Mouse (Mus musculus): ENCODE measurements at regions not wholly inside any gene's neighbourhood (a gene's known extent, or its start where the extent isn't known, plus 50 kb on each side); places are given as distances from the start of the nearest gene placed in this dataset.

DNA sequence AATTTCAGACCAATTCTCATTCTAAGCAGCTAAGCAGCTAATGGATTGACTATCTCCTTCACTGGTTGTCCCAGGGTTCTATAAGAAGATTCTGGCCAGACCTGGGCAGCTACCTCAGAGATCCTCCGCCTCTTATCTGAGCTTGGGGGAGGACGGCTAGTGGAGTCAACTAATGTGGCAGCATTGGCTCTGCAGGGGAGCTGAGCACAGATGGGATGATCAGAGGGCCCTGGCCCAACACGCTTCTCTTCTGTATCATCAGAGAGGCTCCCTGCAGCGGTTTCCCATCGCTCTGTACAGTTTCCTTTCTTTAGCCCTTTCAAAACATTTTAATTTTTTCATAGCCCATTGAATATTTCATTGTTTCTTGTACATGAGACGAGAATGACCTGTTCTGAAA lies 245.9 kb upstream of the Pcsk5 start:
- Histone ChIP-seq H3K27me3 (replicated peaks; ENCODE audit: control insufficient read depth, insufficient read depth, low read length) (no peaks in the 10 kb centered on the region), H3K9me3 (ENCODE audit: control insufficient read depth) (no peaks in the 10 kb centered on the region), H3K36me3 (ENCODE audit: control insufficient read depth, insufficient read depth) (no peaks in the 10 kb centered on the region), H3K4me1 (replicated peaks; ENCODE audit: control insufficient read depth, insufficient read depth, low read length) (no peaks in the 10 kb centered on the region), H3K4me3 (ENCODE audit: low read depth, low read length) (no peak overlapping the region), H3K27ac (ENCODE audit: low read depth, low read length) (no peak overlapping the region), H3K9ac (ENCODE audit: low read depth, low read length) (no peak overlapping the region), H3K4me2 (replicated peaks; ENCODE audit: low read depth) (no peak overlapping the region)
- TF ChIP-seq CTCF (IDR thresholded peaks at IDR 0.05; ENCODE audit: low read depth) = no peak
- 80% methylated on average over 6 of the region's 6 CpGs for whole genome bisulfite sequencing
- ATAC-seq = no peak

GRCm38 (mm10) chr19:18068919-18069318 lies 231.5 kb upstream of the Pcsk5 start:
- 48% methylated on average over 5 of the region's 5 CpGs for WGBS
- no peak for TF ChIP-seq CTCF (IDR thresholded peaks at IDR 0.05; ENCODE audit: low read depth)
- H3K9ac ChIP-seq (ENCODE audit: low read depth, low read length) = no peak overlapping the region
- H3K4me2 ChIP-seq (replicated peaks; ENCODE audit: low read depth) = no peak overlapping the region
- H3K4me3 ChIP-seq (ENCODE audit: low read depth, low read length) = no peak overlapping the region
- H3K9me3 ChIP-seq (ENCODE audit: control insufficient read depth) = no peaks in the 10 kb centered on the region
- no peaks in the 10 kb centered on the region for H3K27me3 ChIP-seq (replicated peaks; ENCODE audit: control insufficient read depth, insufficient read depth, low read length)
- H3K27ac ChIP-seq (ENCODE audit: low read depth, low read length) = no peak overlapping the region
- no peak for ATAC-seq
- no peaks in the 10 kb centered on the region for H3K36me3 ChIP-seq (ENCODE audit: control insufficient read depth, insufficient read depth)
- no peaks in the 10 kb centered on the region for H3K4me1 ChIP-seq (replicated peaks; ENCODE audit: control insufficient read depth, insufficient read depth, low read length)

DNA sequence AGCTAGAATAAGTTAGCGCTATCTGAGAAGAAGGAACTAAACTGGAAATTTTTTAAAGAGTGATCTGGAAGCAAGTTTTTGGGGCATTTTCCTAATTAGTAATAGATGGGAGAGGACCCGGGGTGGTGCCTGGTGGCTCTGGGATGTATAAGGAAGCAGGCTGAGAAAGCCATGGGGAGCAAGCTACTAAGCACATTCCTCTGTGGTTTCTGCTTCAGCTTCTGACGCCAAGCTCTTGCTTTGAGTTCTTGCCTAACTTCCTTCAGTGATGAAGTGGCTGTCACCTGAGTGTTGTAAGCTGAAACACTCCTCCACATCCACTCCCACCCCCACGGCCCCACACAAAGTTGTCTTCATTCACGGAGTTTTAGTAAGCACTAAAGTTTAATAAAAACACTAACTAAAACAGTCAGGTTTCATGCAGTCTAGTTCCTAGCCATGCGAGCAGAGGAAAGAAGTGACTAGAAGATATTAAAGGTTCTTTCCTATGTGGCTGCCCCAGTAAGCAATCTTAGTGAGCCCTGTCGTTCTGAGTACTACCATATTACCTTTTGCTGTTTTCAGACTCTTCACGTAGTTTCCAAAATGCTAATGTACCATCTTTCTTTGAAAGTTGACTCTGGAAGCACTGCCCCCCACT lies 230.5 kb upstream of the Pcsk5 start:
- 75% methylated on average over 8 of the region's 8 CpGs for WGBS
- no peak overlapping the region for H3K9ac ChIP-seq (ENCODE audit: low read depth, low read length)
- no peaks in the 10 kb centered on the region for H3K9me3 ChIP-seq (ENCODE audit: control insufficient read depth)
- no peak overlapping the region for H3K4me3 ChIP-seq (ENCODE audit: low read depth, low read length)
- no peaks in the 10 kb centered on the region for H3K4me1 ChIP-seq (replicated peaks; ENCODE audit: control insufficient read depth, insufficient read depth, low read length)
- no peak for TF ChIP-seq CTCF (IDR thresholded peaks at IDR 0.05; ENCODE audit: low read depth)
- no peak overlapping the region for H3K27ac ChIP-seq (ENCODE audit: low read depth, low read length)
- no peak overlapping the region for H3K4me2 ChIP-seq (replicated peaks; ENCODE audit: low read depth)
- no peaks in the 10 kb centered on the region for H3K36me3 ChIP-seq (ENCODE audit: control insufficient read depth, insufficient read depth)
- H3K27me3 ChIP-seq (replicated peaks; ENCODE audit: control insufficient read depth, insufficient read depth, low read length) = no peaks in the 10 kb centered on the region
- ATAC-seq = no peak

DNA sequence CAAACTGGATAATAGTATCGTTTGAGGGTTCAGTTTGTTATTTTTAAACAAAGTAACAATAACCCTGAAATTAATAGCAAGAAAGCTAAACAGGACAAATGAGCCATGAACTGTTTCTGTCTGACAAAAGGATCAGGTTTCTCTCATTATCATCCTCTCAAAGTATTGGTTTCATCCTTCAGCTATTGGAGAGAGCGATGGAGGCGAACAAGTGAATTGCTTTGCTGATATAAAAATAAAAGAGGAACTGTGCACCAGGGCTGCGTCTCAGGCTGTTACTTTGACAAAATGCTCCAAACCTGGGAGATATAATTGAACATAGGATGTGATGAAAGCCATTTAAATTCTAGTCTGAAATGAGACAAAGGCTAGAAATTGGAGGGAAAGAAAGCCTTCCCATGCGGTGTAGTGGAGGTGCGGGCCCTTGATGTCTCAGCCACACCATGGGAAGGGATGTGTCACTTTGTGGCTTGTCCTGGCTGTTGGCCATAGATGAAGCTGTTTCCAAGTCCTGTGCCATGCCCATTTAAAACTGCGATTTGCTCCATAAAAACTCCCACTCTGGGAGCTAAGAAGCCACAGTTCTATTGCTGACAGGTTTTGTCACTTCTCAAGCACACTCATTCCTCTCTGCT lies 219.9 kb upstream of the Pcsk5 start:
- TF ChIP-seq CTCF (IDR thresholded peaks at IDR 0.05; ENCODE audit: low read depth) = no peak
- Histone ChIP-seq H3K9ac (ENCODE audit: low read depth, low read length) (no peak overlapping the region), H3K27ac (ENCODE audit: low read depth, low read length) (no peak overlapping the region), H3K4me1 (replicated peaks; ENCODE audit: control insufficient read depth, insufficient read depth, low read length) (no peaks in the 10 kb centered on the region), H3K36me3 (ENCODE audit: control insufficient read depth, insufficient read depth) (no peaks in the 10 kb centered on the region), H3K9me3 (ENCODE audit: control insufficient read depth) (no peaks in the 10 kb centered on the region), H3K4me2 (replicated peaks; ENCODE audit: low read depth) (no peak overlapping the region), H3K4me3 (ENCODE audit: low read depth, low read length) (no peak overlapping the region), H3K27me3 (replicated peaks; ENCODE audit: control insufficient read depth, insufficient read depth, low read length) (no peaks in the 10 kb centered on the region)
- no peak for ATAC-seq
- WGBS = 90% methylated on average over 7 of the region's 7 CpGs

- Histone ChIP-seq H3K27ac (ENCODE audit: low read depth, low read length) (no peak overlapping the region), H3K27me3 (replicated peaks; ENCODE audit: control insufficient read depth, insufficient read depth, low read length) (no peaks in the 10 kb centered on the region), H3K4me2 (replicated peaks; ENCODE audit: low read depth) (no peak overlapping the region), H3K9ac (ENCODE audit: low read depth, low read length) (no peak overlapping the region), H3K36me3 (ENCODE audit: control insufficient read depth, insufficient read depth) (no peaks in the 10 kb centered on the region), H3K4me3 (ENCODE audit: low read depth, low read length) (no peak overlapping the region), H3K9me3 (ENCODE audit: control insufficient read depth) (no peaks in the 10 kb centered on the region), H3K4me1 (replicated peaks; ENCODE audit: control insufficient read depth, insufficient read depth, low read length) (no peaks in the 10 kb centered on the region)
- WGBS = 85% methylated on average over 21 of the region's 21 CpGs
- no peak for ATAC-seq
- TF ChIP-seq CTCF (IDR thresholded peaks at IDR 0.05; ENCODE audit: low read depth) = no peak
Measured at GRCm38 (mm10) chr19:18056414-18057254, 219.2 kb upstream of the Pcsk5 start.

DNA sequence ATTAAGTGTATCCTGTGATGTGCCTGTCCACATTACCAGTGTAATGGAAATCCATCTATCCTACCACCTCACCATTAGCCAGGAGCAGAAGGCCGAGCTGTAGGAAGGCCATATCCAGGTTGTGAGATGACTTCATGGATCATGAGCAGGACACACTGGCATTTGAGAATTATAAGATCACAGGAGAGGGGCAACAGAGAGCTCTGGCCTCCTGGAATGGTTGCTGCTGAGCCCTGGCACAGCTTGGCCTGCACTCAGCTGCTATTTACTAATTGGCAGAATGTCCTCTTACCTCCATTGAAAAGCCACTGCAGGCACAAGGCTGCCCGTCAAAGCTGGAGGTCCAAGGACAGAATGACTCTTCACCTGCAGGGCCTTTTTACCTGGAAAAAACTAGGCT lies 212.9 kb upstream of the Pcsk5 start:
- H3K4me2 ChIP-seq (replicated peaks; ENCODE audit: low read depth) = no peak overlapping the region
- H3K4me1 ChIP-seq (replicated peaks; ENCODE audit: control insufficient read depth, insufficient read depth, low read length) = no peaks in the 10 kb centered on the region
- TF ChIP-seq CTCF (IDR thresholded peaks at IDR 0.05; ENCODE audit: low read depth) = no peak
- no peak for ATAC-seq
- WGBS = 94% methylated on average over 2 of the region's 2 CpGs
- no peaks in the 10 kb centered on the region for H3K27me3 ChIP-seq (replicated peaks; ENCODE audit: control insufficient read depth, insufficient read depth, low read length)
- H3K36me3 ChIP-seq (ENCODE audit: control insufficient read depth, insufficient read depth) = no peaks in the 10 kb centered on the region
- no peak overlapping the region for H3K4me3 ChIP-seq (ENCODE audit: low read depth, low read length)
- H3K9me3 ChIP-seq (ENCODE audit: control insufficient read depth) = no peaks in the 10 kb centered on the region
- no peak overlapping the region for H3K9ac ChIP-seq (ENCODE audit: low read depth, low read length)
- H3K27ac ChIP-seq (ENCODE audit: low read depth, low read length) = no peak overlapping the region
